Mouse (Mus musculus) gastrocnemius, postnatal 4 days (tissue): ENCODE measurements around the gene Lrrc56. TPM values are rescaled to one million over a fixed set of nuclear protein-coding genes. Genes with fewer than 3 reads are reported as not detected.

ENCODE experiments used
- DNase-seq, 2 experiments: peaks; one replicate each; pipeline ENCODE4 v3.0.0; 2021 to 2022; ENCODE audit warnings: low spot score in 2 of 2, mixed read lengths in 2 of 2
- total RNA-seq, 2 experiments: library from RNA; stranded (reverse); gene quantifications; 2 replicates each; pipeline ENCODE4 v1.2.3; 2021

The Lrrc56 gene
- total RNA-seq, 2 experiments from 2014 or later, result 4.9 to 5.2 TPM

- DNase-seq, result peak in 1 of 2 experiments; percentile 10
Observed at GRCm38 (mm10) chr7:141191796-141192685, 1.9 kb upstream of the Lrrc56 start.

- DNase-seq, result no peak
Observed at GRCm38 (mm10) chr7:141192776-141193347, 1.1 kb upstream of the Lrrc56 start.

- DNase-seq, result peak in 1 of 2 experiments; percentile 58
Observed at GRCm38 (mm10) chr7:141193348-141193856, 555 bp upstream of the Lrrc56 start.

GRCm38 (mm10) chr7:141194409-141194808 is 452 bp downstream of the Lrrc56 start:
- DNase-seq, result no peak

GRCm38 (mm10) chr7:141194830-141195229 is 873 bp downstream of the Lrrc56 start:
- peak; percentile 67 to 85 for DNase-seq

GRCm38 (mm10) chr7:141195754-141196153 is 1.8 kb downstream of the Lrrc56 start:
- DNase-seq, result no peak

- DNase-seq, result peak in 1 of 2 experiments; percentile 8
Observed at GRCm38 (mm10) chr7:141196619-141197282, 2.8 kb downstream of the Lrrc56 start.

- DNase-seq, result no peak
Observed at GRCm38 (mm10) chr7:141198121-141198520, 4.2 kb downstream of the Lrrc56 start.

GRCm38 (mm10) chr7:141204546-141204945 is 10.6 kb downstream of the Lrrc56 start:
- no peak for DNase-seq

- DNase-seq, result no peak
Observed at GRCm38 (mm10) chr7:141205504-141205903, 11.5 kb downstream of the Lrrc56 start.

GRCm38 (mm10) chr7:141206182-141206937 is 12.4 kb downstream of the Lrrc56 start:
- DNase-seq, result no peak

- no peak for DNase-seq
Observed at GRCm38 (mm10) chr7:141209526-141209925, 15.6 kb downstream of the Lrrc56 start.

- DNase-seq, result no peak
Observed at GRCm38 (mm10) chr7:141210137-141210536, 16.2 kb downstream of the Lrrc56 start.

- DNase-seq, result no peak
Observed at GRCm38 (mm10) chr7:141210606-141211131, 16.7 kb downstream of the Lrrc56 start.

- no peak for DNase-seq
Observed at GRCm38 (mm10) chr7:141213133-141213532, 19.2 kb downstream of the Lrrc56 start.

- no peak for DNase-seq
Observed at GRCm38 (mm10) chr7:141213605-141214235, 19.8 kb downstream of the Lrrc56 start, which contains the start of gene Lmntd2. Gene Lmntd2, minus strand, starts transcription at chr7:141214080.

GRCm38 (mm10) chr7:141214310-141214709 is 20.4 kb downstream of the Lrrc56 start:
- no peak for DNase-seq

- DNase-seq, result peak; percentile 62 to 82
Observed at GRCm38 (mm10) chr7:141215101-141215879, 21.3 kb downstream of the Lrrc56 start, which contains the start of gene Rassf7. Gene Rassf7, plus strand, starts transcription at chr7:141215860.
